Mouse (Mus musculus): ENCODE results near the gene Rnf214. TPM values are rescaled to one million over a fixed set of nuclear protein-coding genes. Genes with fewer than 3 reads are reported as not detected.
A peak's percentile ranks its signal among the peaks of the same experiment; 100 is the strongest.

Gene Rnf214
- polyA plus RNA-seq, 1 experiment from 2014 or later = 52.1 TPM

DNA sequence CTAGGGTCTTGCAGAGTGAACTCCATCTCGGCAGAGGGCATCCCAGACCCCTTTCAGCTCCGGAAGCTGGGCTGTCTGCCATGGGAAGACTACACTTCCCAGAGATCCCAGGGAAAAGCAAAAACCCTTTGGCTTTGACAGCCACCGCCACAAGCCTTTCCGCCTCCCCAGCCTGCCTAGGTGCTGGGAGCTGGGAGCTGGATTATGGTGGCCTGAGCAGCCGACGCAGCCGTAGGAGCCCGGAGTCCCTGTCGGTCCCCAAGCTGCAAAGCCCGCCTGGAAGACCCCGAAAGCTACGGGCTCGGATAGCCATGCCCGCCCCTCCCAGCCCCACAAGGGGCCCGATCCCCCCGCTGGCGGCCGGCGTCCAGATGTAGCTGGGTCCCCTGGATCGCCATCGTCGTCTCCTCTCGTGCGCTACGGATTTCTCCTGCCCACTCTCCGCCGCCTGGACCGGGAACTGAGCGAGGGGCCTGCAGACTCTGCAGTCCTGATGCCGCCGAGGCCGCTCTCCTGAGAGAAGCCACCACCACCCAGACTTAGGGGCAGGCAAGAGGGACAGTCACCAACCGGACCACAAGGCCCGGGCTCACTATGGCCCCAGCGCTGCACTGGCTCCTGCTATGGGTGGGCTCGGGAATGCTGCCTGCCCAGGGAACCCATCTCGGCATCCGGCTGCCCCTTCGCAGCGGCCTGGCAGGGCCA lies 68.1 kb downstream of the Rnf214 start, which contains the start of gene Bace1:
Gene Bace1 (plus strand): TSS at position 147 of the 705 bp plus-strand sequence.
- peak; percentile 87 for ATAC-seq (ENCODE audit: insufficient number of reproducible peaks, low FRiP score, low TSS enrichment, low read depth)
- H3K27ac ChIP-seq (replicated peaks) = peak within 1 kb of the TSS; percentile 60; the same call in 1 of the 2 replicates
- H3K27me3 ChIP-seq = no peaks in the 10 kb centered on the region
- peak within 1 kb of the TSS; percentile 82 for H3K4me3 ChIP-seq (replicated peaks)
- H3K9ac ChIP-seq = peak within 1 kb of the TSS; percentile 86
- peaks cover 30% of the 10 kb centered on the region for H3K4me1 ChIP-seq
- H3K4me2 ChIP-seq (replicated peaks) = peak within 1 kb of the TSS; percentile 91
- H3K9me3 ChIP-seq (replicated peaks) = no peaks in the 10 kb centered on the region
- WGBS = 0% methylated on average over 39 of the region's 40 CpGs
- no peaks in the 10 kb centered on the region for H3K36me3 ChIP-seq

DNA sequence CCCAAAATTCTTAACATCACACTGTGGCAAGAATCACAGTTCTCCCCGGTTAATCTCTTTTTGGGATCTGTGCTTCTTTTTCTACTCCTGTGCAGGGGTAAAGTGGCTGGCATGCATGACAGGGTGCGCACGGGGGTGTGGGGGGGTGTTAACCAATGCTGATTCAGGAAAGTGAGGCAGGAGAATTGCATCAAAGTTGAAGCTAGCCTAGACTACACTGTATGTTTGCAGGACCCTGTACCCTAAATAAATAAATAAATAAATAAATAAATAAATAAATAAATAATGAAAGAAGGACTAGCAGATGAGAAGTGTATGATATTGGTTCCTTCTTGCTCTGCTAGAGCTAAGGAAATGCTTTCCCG lies 68.7 kb downstream of the Rnf214 start:
- WGBS = 24% methylated on average over 4 of the region's 4 CpGs
- Histone ChIP-seq H3K27ac (replicated peaks) (no peak overlapping the region), H3K9me3 (replicated peaks) (no peaks in the 10 kb centered on the region), H3K9ac (no peak overlapping the region), H3K4me2 (replicated peaks) (peak overlapping the region; percentile 91), H3K27me3 (no peaks in the 10 kb centered on the region), H3K36me3 (no peaks in the 10 kb centered on the region), H3K4me3 (replicated peaks) (peak overlapping the region; percentile 82), H3K4me1 (peaks cover 30% of the 10 kb centered on the region)
- no peak for ATAC-seq (ENCODE audit: insufficient number of reproducible peaks, low FRiP score, low TSS enrichment, low read depth)

DNA sequence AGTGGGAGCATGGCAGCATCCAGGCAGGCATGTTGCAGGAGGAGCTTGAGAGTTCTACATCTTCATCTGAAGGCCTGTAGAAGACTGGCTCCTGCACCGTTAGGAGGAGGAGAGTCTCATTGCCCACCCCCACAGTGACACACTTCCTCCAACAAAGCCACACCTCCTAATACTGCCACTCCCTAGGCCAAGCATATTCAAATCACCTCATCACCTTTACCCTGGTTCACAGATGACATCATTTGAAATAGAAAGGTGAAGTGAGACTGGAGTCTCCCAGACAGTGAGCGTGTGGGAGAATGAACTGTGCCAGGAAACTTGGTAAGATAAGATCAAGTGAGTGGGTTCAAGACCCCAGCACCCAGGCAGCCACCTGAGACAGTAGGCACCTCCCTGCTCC lies 73.2 kb downstream of the Rnf214 start:
- WGBS = 58% methylated on average over 2 of the region's 2 CpGs
- Histone ChIP-seq H3K9ac (no peak overlapping the region), H3K27me3 (no peaks in the 10 kb centered on the region), H3K27ac (replicated peaks) (no peak overlapping the region), H3K36me3 (no peaks in the 10 kb centered on the region), H3K4me2 (replicated peaks) (no peak overlapping the region), H3K4me1 (0 out of 2 replicates have a peak, but pooled peaks cover 3% of the 10 kb centered on the region), H3K4me3 (replicated peaks) (no peak overlapping the region), H3K9me3 (replicated peaks) (0 out of 2 replicates have a peak, but pooled peaks cover 4% of the 10 kb centered on the region)
- no peak for ATAC-seq (ENCODE audit: insufficient number of reproducible peaks, low FRiP score, low TSS enrichment, low read depth)

GRCm38 (mm10) chr9:45832898-45833297 lies 73.8 kb downstream of the Rnf214 start:
- 90% methylated on average over 2 of the region's 2 CpGs for WGBS
- H3K4me2 ChIP-seq (replicated peaks) = no peak overlapping the region
- 0 out of 2 replicates have a peak, but pooled peaks cover 4% of the 10 kb centered on the region for H3K4me1 ChIP-seq
- no peak overlapping the region for H3K9ac ChIP-seq
- no peak overlapping the region for H3K27ac ChIP-seq (replicated peaks)
- no peak overlapping the region for H3K4me3 ChIP-seq (replicated peaks)
- no peak for ATAC-seq (ENCODE audit: insufficient number of reproducible peaks, low FRiP score, low TSS enrichment, low read depth)
- H3K36me3 ChIP-seq = no peaks in the 10 kb centered on the region
- H3K27me3 ChIP-seq = no peaks in the 10 kb centered on the region
- 0 out of 2 replicates have a peak, but pooled peaks cover 4% of the 10 kb centered on the region for H3K9me3 ChIP-seq (replicated peaks)

DNA sequence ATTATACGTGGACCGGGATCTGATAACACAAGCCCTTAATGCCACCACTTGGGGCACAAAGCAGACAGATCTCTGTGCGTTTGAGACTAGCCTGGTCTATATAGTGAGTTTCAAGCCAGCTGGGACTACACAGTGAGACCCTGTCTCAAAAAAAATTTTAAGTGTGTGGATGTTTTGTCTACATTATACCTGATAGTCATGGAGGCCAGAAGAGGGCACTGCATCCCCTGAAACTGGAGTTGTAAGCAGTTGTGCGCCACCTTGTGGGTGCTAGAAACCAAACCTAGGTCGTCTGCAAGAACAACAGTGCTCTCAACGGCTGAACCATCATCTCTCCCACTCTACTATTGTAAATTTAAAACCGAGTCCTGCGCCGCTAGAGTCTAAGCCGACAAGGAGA lies 77.6 kb downstream of the Rnf214 start:
- 0 out of 2 replicates have a peak, but pooled peaks have one; percentile 15 for ATAC-seq (ENCODE audit: insufficient number of reproducible peaks, low FRiP score, low TSS enrichment, low read depth)
- no peaks in the 10 kb centered on the region for H3K27me3 ChIP-seq
- H3K36me3 ChIP-seq = no peaks in the 10 kb centered on the region
- H3K4me2 ChIP-seq (replicated peaks) = peak overlapping the region; percentile 83
- 0 out of 2 replicates have a peak overlapping the region, but pooled peaks have one; percentile 22 for H3K27ac ChIP-seq (replicated peaks)
- H3K4me1 ChIP-seq = peaks cover 13% of the 10 kb centered on the region
- 0 out of 2 replicates have a peak, but pooled peaks cover 4% of the 10 kb centered on the region for H3K9me3 ChIP-seq (replicated peaks)
- H3K9ac ChIP-seq = no peak overlapping the region
- peak overlapping the region; percentile 88 for H3K4me3 ChIP-seq (replicated peaks)
- WGBS = 27% methylated on average over 10 of the region's 10 CpGs

- Histone ChIP-seq H3K4me3 (replicated peaks) (peak within 1 kb of the TSS; percentile 88), H3K4me1 (peaks cover 13% of the 10 kb centered on the region), H3K27ac (replicated peaks) (peak within 1 kb of the TSS; percentile 83), H3K9ac (peak within 1 kb of the TSS; percentile 66), H3K36me3 (peaks cover 2% of the 10 kb centered on the region; the same call in 1 of the 2 replicates), H3K27me3 (no peaks in the 10 kb centered on the region), H3K9me3 (replicated peaks) (0 out of 2 replicates have a peak, but pooled peaks cover 4% of the 10 kb centered on the region), H3K4me2 (replicated peaks) (peak within 1 kb of the TSS; percentile 83)
- WGBS = under 1% methylated on average over 31 of the region's 31 CpGs
- ATAC-seq (ENCODE audit: insufficient number of reproducible peaks, low FRiP score, low TSS enrichment, low read depth) = peak; percentile 95
Measured at GRCm38 (mm10) chr9:45828291-45828963, 78.3 kb downstream of the Rnf214 start, which contains the start of gene Cep164. Gene Cep164, minus strand, starts transcription at chr9:45828691.

DNA sequence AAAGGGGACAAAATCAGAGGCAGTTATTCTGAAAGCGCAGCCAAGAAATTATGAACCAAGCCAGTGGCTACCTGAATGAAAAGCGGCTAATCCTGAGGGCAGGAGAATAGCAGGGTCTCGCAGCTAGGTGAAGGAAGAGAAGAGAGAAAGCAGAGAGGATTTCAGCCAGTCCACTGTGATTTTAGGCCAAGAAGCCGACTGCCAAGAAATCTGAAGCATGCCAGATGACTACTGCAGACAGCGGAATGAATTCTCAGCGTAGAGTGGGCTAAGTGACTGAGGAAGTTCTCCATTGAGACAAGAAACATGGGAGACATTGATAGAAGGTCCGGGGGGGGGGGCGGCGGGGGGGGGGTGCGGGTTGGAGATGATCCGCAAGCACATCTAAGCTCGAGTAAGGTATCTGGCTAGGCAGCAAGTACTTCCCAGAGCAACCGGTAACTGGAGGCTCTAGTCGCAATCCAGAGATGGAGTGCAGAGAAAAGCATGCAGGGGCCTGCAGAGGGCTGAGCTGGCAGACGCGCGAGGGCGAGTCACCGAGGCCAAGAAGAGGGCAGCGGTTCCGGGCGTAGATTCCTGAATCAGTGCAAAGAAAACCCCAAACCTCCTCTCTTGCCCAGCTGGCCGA lies 78.9 kb downstream of the Rnf214 start:
- Histone ChIP-seq H3K9me3 (replicated peaks) (0 out of 2 replicates have a peak, but pooled peaks cover 4% of the 10 kb centered on the region), H3K4me2 (replicated peaks) (peak overlapping the region; percentile 83), H3K27me3 (no peaks in the 10 kb centered on the region), H3K27ac (replicated peaks) (peak overlapping the region; percentile 83), H3K36me3 (peaks cover 7% of the 10 kb centered on the region; the same call in 1 of the 2 replicates), H3K4me3 (replicated peaks) (peak overlapping the region; percentile 88), H3K4me1 (peaks cover 13% of the 10 kb centered on the region), H3K9ac (peak overlapping the region; percentile 66)
- 0 out of 2 replicates have a peak, but pooled peaks have one; percentile 35 for ATAC-seq (ENCODE audit: insufficient number of reproducible peaks, low FRiP score, low TSS enrichment, low read depth)
- 5% methylated on average over 22 of the region's 23 CpGs for WGBS

- Histone ChIP-seq H3K9me3 (replicated peaks) (no peaks in the 10 kb centered on the region), H3K27ac (replicated peaks) (no peak overlapping the region), H3K4me2 (replicated peaks) (no peak overlapping the region), H3K36me3 (peaks cover 33% of the 10 kb centered on the region), H3K4me3 (replicated peaks) (no peak overlapping the region), H3K27me3 (no peaks in the 10 kb centered on the region), H3K4me1 (0 out of 2 replicates have a peak, but pooled peaks cover 3% of the 10 kb centered on the region), H3K9ac (no peak overlapping the region)
- ATAC-seq (ENCODE audit: insufficient number of reproducible peaks, low FRiP score, low TSS enrichment, low read depth) = no peak
- WGBS = 89% methylated on average over 9 of the region's 9 CpGs
Measured at GRCm38 (mm10) chr9:45818406-45819011, 88.2 kb downstream of the Rnf214 start.

GRCm38 (mm10) chr9:45815525-45815924 lies 91.2 kb downstream of the Rnf214 start:
- no peak for ATAC-seq (ENCODE audit: insufficient number of reproducible peaks, low FRiP score, low TSS enrichment, low read depth)
- no peak overlapping the region for H3K9ac ChIP-seq
- H3K9me3 ChIP-seq (replicated peaks) = no peaks in the 10 kb centered on the region
- WGBS = 80% methylated on average over 10 of the region's 10 CpGs
- no peak overlapping the region for H3K4me2 ChIP-seq (replicated peaks)
- H3K4me3 ChIP-seq (replicated peaks) = no peak overlapping the region
- 0 out of 2 replicates have a peak, but pooled peaks cover 3% of the 10 kb centered on the region for H3K4me1 ChIP-seq
- H3K27ac ChIP-seq (replicated peaks) = no peak overlapping the region
- no peaks in the 10 kb centered on the region for H3K27me3 ChIP-seq
- H3K36me3 ChIP-seq = peaks cover 15% of the 10 kb centered on the region

DNA sequence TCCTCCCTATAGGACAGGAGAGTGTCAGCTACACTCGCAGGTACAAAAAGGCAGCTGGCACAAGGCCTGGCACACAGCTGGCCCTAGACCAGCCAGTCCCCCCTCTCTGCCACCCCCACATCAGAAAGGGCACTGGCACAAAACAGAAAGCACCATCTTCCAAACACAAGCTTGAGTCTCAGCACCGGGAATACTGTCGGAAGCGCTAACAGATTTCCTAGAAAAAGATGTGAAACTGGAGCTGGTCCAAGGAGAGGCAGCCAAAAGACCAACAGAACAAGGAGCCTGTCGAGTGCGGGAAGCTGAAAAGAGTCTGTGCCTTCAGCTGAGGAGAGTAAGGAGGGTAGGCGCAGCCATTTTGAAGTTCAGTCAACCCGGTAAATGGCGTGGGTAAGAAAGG lies 91.6 kb downstream of the Rnf214 start:
- Histone ChIP-seq H3K27me3 (no peaks in the 10 kb centered on the region), H3K9me3 (replicated peaks) (no peaks in the 10 kb centered on the region), H3K4me2 (replicated peaks) (no peak overlapping the region), H3K27ac (replicated peaks) (no peak overlapping the region), H3K4me1 (0 out of 2 replicates have a peak, but pooled peaks cover 3% of the 10 kb centered on the region), H3K9ac (no peak overlapping the region), H3K4me3 (replicated peaks) (no peak overlapping the region), H3K36me3 (peaks cover 15% of the 10 kb centered on the region)
- no peak for ATAC-seq (ENCODE audit: insufficient number of reproducible peaks, low FRiP score, low TSS enrichment, low read depth)
- 73% methylated on average over 9 of the region's 9 CpGs for WGBS

Data from embryonic facial prominence, embryonic 15.5 days (tissue).